Mouse (Mus musculus) gastrocnemius, postnatal 25 days (tissue): Measurements from ENCODE around the gene Vapa. TPM values are rescaled to one million over a fixed set of nuclear protein-coding genes. Genes with fewer than 3 reads are reported as not detected.

Source experiments
- DNase-seq: peaks from one replicate; pipeline ENCODE4 v3.0.0; 2022
- total RNA-seq, 2 experiments: library from RNA; stranded (reverse); gene quantifications; 1 replicate in 1 of 2; 2 replicates in 1 of 2; pipeline ENCODE4 v1.2.3; 2021

The Vapa gene
- total RNA-seq, 2 experiments from 2014 or later, result 121 to 125 TPM

- no peak for DNase-seq
Observed at GRCm38 (mm10) chr17:65625563-65625962, 12.2 kb upstream of the Vapa start.

GRCm38 (mm10) chr17:65623130-65623529 lies 9.8 kb upstream of the Vapa start:
- no peak for DNase-seq

DNA sequence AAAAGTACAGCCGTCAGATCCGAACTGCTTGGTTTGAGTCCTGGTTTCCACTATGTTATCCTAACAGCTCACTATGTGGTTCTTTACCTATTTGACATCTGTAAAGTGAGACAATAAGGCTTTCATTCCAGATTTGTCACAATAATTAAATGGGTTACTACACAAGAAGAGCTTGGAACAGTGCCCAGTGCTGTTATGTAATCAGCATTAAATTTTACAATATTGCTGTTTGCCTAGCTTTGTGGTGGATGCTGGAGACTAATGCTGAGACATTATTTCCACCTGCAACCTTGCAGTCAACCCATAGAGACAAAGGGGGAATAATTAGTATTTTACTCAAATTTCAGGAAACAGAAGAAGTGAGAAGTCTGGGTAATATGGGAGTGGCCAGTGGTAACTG lies 5.1 kb upstream of the Vapa start:
- DNase-seq, result no peak

- DNase-seq, result no peak
Observed at GRCm38 (mm10) chr17:65615678-65616077, 2.3 kb upstream of the Vapa start.

DNA sequence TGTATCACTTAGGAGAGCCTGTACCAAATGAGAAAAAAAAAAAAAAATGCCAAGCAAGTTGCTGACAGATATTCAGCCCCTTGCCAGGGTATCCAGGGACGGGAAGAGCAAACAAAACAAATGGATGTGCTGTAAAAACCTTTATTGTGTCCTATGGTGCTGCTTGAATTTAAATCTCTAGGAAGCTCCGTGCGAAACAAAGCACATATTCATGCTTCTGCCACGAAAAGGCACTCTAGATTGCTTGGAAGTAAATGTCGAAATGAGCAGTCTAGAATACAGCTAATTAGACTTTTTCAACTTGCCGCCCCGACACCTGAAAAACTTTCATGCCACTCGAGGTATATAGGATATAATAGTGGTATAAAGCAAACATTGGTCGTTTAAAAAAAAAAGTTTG lies 1.1 kb upstream of the Vapa start:
- no peak for DNase-seq

- DNase-seq, result no peak
Observed at GRCm38 (mm10) chr17:65613142-65613462, 253 bp downstream of the Vapa start.

- DNase-seq, result peak; percentile 50
Observed at GRCm38 (mm10) chr17:65612391-65613141, 789 bp downstream of the Vapa start.

GRCm38 (mm10) chr17:65611721-65612120 lies 1.6 kb downstream of the Vapa start:
- no peak for DNase-seq

DNA sequence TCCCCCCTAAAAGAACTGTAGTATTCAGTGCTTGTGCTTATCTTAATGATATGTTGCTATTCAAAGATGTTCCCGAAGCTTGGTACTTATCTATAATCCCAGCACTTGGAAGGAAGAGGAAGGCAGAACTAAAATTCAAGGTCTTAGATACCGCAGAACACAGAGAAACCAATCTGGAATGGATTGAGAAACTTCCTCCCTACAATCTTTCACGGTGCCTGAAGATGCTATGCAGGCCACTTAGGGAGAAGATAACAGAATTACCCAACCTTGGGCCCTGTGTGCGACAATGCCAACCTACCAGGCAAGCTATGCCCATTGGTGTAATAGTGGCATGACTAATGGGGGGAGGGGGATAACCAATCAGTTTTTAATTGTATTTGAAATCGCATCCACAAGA lies 4.6 kb downstream of the Vapa start:
- no peak for DNase-seq

- DNase-seq, result no peak
Observed at GRCm38 (mm10) chr17:65608312-65608687, 5.1 kb downstream of the Vapa start.

GRCm38 (mm10) chr17:65607574-65608311 lies 5.6 kb downstream of the Vapa start:
- DNase-seq, result no peak

DNA sequence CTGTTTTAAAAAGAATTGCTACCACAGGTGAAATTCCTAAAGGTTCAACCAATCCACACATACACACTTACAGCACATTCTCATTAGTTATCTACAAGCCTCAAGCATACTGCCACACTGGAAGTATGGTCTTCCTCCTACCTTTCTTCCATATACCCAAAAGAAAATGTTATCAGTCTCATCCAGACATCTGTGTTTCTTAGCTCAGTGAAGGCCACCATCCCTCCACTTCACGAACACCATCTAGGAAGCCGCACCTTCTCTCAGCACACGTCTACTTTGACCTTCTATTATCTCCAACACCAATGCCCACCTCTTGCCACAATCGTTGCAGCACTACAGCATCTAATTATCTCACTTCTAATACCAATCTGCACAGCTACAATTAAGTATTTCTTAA lies 7.3 kb downstream of the Vapa start:
- DNase-seq, result no peak

GRCm38 (mm10) chr17:65604892-65605291 lies 8.5 kb downstream of the Vapa start:
- DNase-seq, result no peak

- no peak for DNase-seq
Observed at GRCm38 (mm10) chr17:65604315-65604714, 9.0 kb downstream of the Vapa start.

DNA sequence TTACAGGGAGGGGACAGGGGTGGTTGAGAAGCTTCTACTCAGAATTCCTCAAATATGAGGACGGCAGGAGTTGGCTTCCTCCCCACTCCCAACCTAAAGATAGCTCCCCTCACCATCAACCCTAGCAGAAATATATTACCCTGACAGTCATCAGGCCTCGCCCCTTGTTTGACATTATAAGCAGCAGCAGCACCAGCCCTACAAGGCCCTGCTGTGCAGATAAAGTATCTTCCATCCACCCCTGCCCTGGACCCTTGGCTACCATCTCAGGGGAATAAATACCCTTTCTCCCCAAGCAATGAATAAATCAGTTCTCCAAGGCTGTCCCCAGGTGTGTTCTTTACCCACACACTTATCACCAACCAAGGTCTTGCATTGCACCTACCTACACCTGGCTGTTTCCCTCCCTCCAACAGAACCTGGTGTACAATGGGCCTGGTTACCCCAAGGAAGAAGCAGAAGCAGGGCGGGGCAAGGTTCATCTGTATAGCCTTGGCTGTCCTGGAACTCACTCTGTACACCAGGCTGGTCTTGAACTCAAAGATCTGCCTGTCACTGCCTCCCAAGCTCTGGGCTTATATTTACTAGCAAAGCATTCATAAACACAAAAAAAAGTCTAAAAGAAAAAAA lies 15.4 kb downstream of the Vapa start:
- DNase-seq, result no peak

DNA sequence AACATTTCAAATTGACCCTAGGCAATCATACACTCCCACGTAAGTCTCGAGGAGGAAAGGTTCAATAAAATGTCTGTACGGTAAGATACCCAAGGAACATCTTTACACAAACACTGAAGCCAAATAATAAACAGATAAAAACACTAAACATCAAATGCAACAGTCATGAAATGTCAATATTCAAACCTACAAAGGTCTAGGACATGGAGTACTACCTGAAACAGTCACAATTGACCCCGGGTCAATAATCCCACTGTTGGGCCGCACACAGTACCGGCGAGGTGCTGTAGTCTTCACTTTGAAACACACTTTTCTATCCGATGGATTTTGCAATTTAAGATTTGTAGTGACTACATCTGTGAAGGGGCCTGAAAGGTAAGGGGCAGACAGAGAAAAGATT lies 18.7 kb downstream of the Vapa start:
- no peak for DNase-seq

GRCm38 (mm10) chr17:65586892-65587291 lies 26.5 kb downstream of the Vapa start:
- no peak for DNase-seq

DNA sequence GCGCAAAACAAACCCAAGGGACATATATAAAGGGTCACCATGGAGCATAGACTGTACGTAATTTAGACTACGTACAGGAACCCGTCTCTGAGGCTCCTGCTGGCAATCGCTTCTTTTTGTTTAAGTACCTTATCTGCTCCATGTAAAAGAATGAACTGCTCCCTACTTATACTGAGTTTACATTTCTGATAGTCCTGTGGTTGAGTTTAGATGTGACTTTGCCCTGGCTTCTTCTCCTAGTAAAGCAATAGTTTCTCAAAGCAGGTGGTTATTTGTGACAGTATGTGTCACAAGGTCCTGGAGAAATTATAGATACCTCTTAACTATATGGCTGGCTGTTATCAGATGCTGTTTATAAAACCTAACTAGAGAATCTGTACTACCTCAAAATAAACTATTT lies 31.9 kb downstream of the Vapa start:
- DNase-seq, result no peak

DNA sequence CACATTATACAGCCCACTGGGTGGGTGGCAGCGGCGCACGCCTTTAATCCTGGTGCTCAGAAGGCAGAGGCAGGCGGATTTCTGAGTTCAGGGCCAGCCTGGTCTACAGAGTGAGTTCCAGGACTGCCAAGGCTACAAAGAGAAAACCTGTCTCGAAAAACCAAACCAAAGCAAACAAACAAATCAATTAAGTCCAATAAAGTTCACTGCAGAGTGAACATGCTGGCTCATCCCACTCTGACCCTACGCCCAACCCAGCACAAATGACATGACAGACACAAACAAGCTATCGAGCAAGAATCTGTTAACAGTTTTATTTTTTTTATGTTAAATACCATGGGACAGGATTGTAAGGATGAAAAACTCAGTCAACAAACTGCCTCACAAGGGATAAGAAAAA lies 33.6 kb downstream of the Vapa start:
- no peak for DNase-seq

GRCm38 (mm10) chr17:65575339-65575738 lies 38.0 kb downstream of the Vapa start:
- no peak for DNase-seq

GRCm38 (mm10) chr17:65574850-65575249 lies 38.5 kb downstream of the Vapa start:
- no peak for DNase-seq

DNA sequence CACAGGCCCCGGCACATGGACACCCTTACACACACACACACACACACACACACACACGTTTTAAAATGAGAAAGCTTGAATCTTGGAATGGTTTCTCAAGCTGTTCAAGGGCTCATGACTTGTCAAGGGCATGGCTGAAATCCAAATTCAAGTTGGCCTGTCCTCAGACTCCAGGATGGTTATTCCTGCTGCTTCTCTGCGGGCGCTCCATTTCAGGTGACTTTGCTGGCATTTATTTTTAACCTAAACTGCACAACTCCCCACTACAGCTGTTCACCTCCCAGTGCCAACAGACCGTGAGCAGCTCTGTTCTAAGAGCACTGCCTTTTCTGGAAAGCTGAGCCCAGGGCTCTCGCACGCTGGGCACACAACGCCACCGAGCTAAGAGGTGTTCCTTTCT lies 41.5 kb downstream of the Vapa start:
- DNase-seq, result no peak

GRCm38 (mm10) chr17:65571466-65571865 lies 41.9 kb downstream of the Vapa start:
- DNase-seq, result no peak

- DNase-seq, result no peak
Observed at GRCm38 (mm10) chr17:65564189-65564588, 49.2 kb downstream of the Vapa start.
